Mouse (Mus musculus) lung, adult 18-20 months (tissue): ENCODE data around the gene Tspan32.

Experiments
- DNase-seq, 2 experiments: peaks; one replicate each; pipeline ENCODE4 v3.0.0; 2022; ENCODE audit warnings: mixed read lengths in 2 of 2

Tspan32 gene

GRCm38 (mm10) chr7:143004727-143005343 is at the start of gene Tspan32:
Tspan32 (plus strand) TSS chr7:143005046.
- peak; percentile 48 to 53 for DNase-seq

GRCm38 (mm10) chr7:142956018-142956417 is 48.8 kb upstream of the Tspan32 start:
- no peak for DNase-seq

GRCm38 (mm10) chr7:142958817-142959216 is 46.0 kb upstream of the Tspan32 start:
- no peak for DNase-seq

GRCm38 (mm10) chr7:142959752-142960151 is 45.1 kb upstream of the Tspan32 start:
- DNase-seq: no peak

- peak; percentile 64 to 73 for DNase-seq
Observed at GRCm38 (mm10) chr7:142967414-142967883, 37.4 kb upstream of the Tspan32 start.

GRCm38 (mm10) chr7:142967884-142968808 is 36.7 kb upstream of the Tspan32 start:
- DNase-seq: peak; percentile 38 to 52

- peak; percentile 9 to 24 for DNase-seq
Observed at GRCm38 (mm10) chr7:142968809-142969511, 35.9 kb upstream of the Tspan32 start, which contains the start of gene Ascl2. Ascl2 (minus strand) TSS chr7:142969264.

- DNase-seq: no peak
Observed at GRCm38 (mm10) chr7:142981908-142982307, 22.9 kb upstream of the Tspan32 start.

- DNase-seq: no peak
Observed at GRCm38 (mm10) chr7:142985146-142985545, 19.7 kb upstream of the Tspan32 start.

- DNase-seq: no peak
Observed at GRCm38 (mm10) chr7:142987718-142988117, 17.1 kb upstream of the Tspan32 start.

- DNase-seq: no peak
Observed at GRCm38 (mm10) chr7:142995004-142995403, 9.8 kb upstream of the Tspan32 start.

GRCm38 (mm10) chr7:142995630-142996338 is 9.1 kb upstream of the Tspan32 start:
- no peak for DNase-seq

- no peak for DNase-seq
Observed at GRCm38 (mm10) chr7:142996998-142997397, 7.8 kb upstream of the Tspan32 start.

- peak in 1 of 2 experiments; percentile 57 for DNase-seq
Observed at GRCm38 (mm10) chr7:142997403-142998150, 7.3 kb upstream of the Tspan32 start.

GRCm38 (mm10) chr7:143002679-143003078 is 2.2 kb upstream of the Tspan32 start:
- peak; percentile 50 to 59 for DNase-seq

GRCm38 (mm10) chr7:143005344-143006096 is 674 bp downstream of the Tspan32 start:
- DNase-seq: no peak

- DNase-seq: no peak
Observed at GRCm38 (mm10) chr7:143006097-143006755, 1.4 kb downstream of the Tspan32 start.

- no peak for DNase-seq
Observed at GRCm38 (mm10) chr7:143006756-143007598, 2.1 kb downstream of the Tspan32 start.
